Mouse (Mus musculus) forebrain, embryonic 16.5 days (tissue): ENCODE measurements around the gene T2. TPM values are rescaled to one million over a fixed set of nuclear protein-coding genes. Genes with fewer than 3 reads are reported as not detected.

Experiments
- ATAC-seq: fragments of 200-750 bp; cut with Nextera tagmentation; 2 replicates; pipeline ENCODE4 v1.8.0; 2017; ENCODE audit warnings: mild to moderate bottlenecking, moderate library complexity
- H3K27ac ChIP-seq: fragments of 300-500 bp; sonication (generic); 2 replicates; pipeline ENCODE4 v1.5.1; 2014; ENCODE audit warnings: low read length, control low read depth
- H3K27me3 ChIP-seq: fragments of 300-500 bp; sonication (generic); replicated peaks from 2 replicates; pipeline ENCODE4 v1.6.1; 2014; ENCODE audit warnings: low read length; ENCODE audit not compliant: control insufficient read depth, insufficient read depth
- H3K36me3 ChIP-seq: fragments of 300-500 bp; sonication (generic); 2 replicates; pipeline ENCODE4 v1.6.1; 2014; ENCODE audit not compliant: control insufficient read depth, insufficient read depth
- H3K4me1 ChIP-seq: fragments of 300-500 bp; sonication (generic); replicated peaks from 2 replicates; pipeline ENCODE4 v1.6.1; 2014; ENCODE audit warnings: low read length; ENCODE audit not compliant: control insufficient read depth, insufficient read depth
- H3K4me2 ChIP-seq: fragments of 300-500 bp; sonication (generic); 2 replicates; pipeline ENCODE4 v1.6.1; 2014; ENCODE audit warnings: mild to moderate bottlenecking, low read length, control low read depth
- H3K4me3 ChIP-seq: fragments of 300-500 bp; sonication (generic); replicated peaks from 2 replicates; pipeline ENCODE4 v1.5.1; 2014; ENCODE audit warnings: mild to moderate bottlenecking, low read length, control low read depth
- H3K9ac ChIP-seq: fragments of 300-500 bp; sonication (generic); replicated peaks from 2 replicates; pipeline ENCODE4 v1.6.1; 2014; ENCODE audit warnings: low read depth, low read length, control low read depth
- H3K9me3 ChIP-seq: fragments of 300-500 bp; sonication (generic); 2 replicates; pipeline ENCODE4 v1.6.1; 2016; ENCODE audit warnings: low read length; ENCODE audit not compliant: control insufficient read depth
- WGBS: fragments of 180-500 bp; shearing (Covaris S2); extraction: QIAGEN DNeasy Blood & Tissue Kit; methylation state at CpG from one replicate; pipeline ENCODE4 v1.1.7; 2014; 5-methylcytosine and 5-hydroxymethylcytosine counted together
- polyA plus RNA-seq: library from polyadenylated mRNA; unstranded; fragments of >200 nt; fragmentation: Nextera tagmentation; extraction: Ambion mirVana; gene quantifications from 2 replicates; pipeline ENCODE4 v1.2.1, GENCODE M21; 2015

The T2 gene
- polyA plus RNA-seq, 1 experiment from 2014 or later: 0.22 TPM

DNA sequence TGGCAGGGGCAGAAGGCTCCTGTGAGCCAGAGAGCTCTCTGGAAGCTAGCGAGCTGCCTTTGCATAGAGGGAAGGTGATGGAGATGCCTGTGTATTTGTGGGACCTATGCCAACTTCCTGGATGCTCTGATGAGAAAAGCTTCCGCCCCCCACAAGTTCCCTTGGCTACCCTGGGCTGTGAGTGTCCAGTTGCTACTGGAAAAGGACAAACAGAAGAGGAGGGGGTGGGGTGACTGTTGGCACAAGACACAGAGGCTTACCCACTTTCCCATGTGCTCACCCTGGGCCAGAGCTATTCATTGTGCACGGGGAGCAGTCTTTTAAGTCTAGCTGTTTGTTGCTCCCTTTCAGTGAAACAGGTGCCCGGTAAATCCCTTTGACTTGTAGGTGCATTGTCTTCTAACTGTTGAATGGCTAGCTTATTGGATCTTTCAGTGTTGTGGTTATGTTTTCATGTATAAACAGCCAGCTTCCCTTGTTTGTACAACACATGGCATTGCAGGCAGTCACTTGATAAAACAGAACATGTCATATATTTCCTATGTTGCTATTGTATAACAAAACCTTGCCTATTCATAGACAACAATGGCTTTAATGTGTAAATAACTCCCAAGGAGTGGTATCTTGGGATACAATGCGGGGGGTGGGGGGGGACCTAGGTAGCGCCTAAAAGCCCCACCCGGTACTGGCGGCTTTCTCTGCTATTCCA is 16.0 kb upstream of the T2 start:
- Histone ChIP-seq H3K4me1 (peaks cover 30% of the 10 kb centered on the region), H3K36me3 (no peaks in the 10 kb centered on the region), H3K9ac (peak overlapping the region; percentile 92), H3K4me3 (peak overlapping the region; percentile 70), H3K9me3 (no peaks in the 10 kb centered on the region), H3K27me3 (no peaks in the 10 kb centered on the region), H3K4me2 (peak overlapping the region; percentile 91), H3K27ac (peak overlapping the region; percentile 82)
- 9% methylated on average over 8 of the region's 8 CpGs for WGBS
- no peak for ATAC-seq

DNA sequence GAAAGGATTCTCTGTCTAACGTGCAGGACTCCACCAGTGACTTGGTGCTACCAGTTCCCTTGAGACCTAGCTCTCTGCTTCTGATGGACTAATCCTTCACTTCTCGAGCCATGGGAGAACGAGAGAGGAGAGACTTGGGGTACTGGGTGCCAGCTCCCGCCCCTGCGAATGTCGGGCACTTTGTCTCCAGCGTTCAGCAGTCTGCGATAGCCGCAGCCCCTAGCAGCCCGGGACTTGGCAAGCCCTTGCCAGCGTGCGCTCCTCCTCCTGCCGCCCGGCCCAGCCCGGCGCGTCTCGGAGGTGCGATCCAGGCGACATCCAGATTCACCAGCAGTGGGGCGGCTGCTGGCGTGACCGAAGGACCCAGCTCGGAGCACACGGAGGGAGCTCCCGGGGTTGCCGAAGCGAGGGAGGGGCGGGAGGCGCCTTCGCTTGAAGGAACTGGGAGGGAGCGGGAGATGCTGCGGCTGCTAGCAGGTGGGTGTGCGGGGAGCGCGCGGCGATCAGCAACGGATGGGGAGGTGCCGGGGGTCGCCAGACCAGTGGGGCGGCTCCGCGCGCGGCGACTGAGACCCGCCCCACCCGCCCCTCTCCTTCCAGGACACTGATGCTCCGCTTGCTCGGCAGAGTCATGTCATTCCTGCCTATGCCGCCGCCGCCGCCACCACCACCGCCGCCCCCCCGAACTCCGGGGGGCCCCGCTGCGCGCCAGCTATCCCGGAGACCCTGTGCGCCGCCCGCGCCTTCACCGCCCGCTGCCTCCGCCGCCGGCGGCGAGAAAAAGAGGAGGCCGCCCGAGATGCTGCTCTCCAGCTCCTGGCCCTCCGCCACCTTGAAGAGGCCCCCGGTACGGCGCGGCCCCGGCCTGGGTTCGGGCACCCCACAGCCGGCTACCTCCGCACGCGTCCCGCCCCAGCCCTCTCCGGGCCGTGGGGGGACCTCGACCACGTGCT is 15.1 kb upstream of the T2 start:
- H3K4me1 ChIP-seq: peaks cover 30% of the 10 kb centered on the region
- peak overlapping the region; percentile 70 for H3K4me3 ChIP-seq
- no peaks in the 10 kb centered on the region for H3K27me3 ChIP-seq
- H3K36me3 ChIP-seq: no peaks in the 10 kb centered on the region
- peak overlapping the region; percentile 82 for H3K27ac ChIP-seq
- H3K9ac ChIP-seq: peak overlapping the region; percentile 92
- H3K9me3 ChIP-seq: no peaks in the 10 kb centered on the region
- H3K4me2 ChIP-seq: peak overlapping the region; percentile 91
- ATAC-seq: peak; percentile 81
- under 1% methylated on average over 65 of the region's 92 CpGs for WGBS

DNA sequence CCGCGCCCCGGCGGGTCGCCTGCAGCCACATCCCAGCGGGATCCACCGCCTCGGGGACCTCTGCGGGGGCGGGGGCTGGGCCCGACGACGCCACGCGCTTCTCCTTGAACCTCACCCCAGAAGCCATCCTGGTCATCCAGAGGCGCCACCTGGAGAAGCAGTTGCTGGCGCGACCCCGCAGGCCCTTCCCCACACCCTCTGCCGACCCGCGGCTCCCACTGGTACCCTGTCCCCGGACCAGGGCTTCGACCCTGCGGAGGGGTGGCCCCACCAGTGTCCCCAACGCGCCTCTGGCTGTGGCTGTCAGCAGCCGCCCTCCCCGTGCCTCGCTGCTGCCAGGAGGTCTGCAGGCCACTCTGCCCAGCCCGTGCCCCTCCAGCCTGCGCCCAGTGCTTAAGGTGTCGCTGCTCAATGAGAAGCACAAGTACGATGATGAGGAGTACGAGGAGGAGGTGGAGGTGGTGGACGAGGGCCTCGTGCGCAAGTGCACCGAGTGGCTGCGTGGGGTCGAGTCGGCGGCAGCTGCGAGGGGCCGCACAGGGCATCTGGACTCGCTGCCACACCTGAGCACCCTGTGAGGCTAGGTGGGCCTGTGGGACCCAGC is 14.3 kb upstream of the T2 start:
- 9% methylated on average over 44 of the region's 46 CpGs for WGBS
- H3K4me1 ChIP-seq: peaks cover 30% of the 10 kb centered on the region
- ATAC-seq: peak; percentile 5

DNA sequence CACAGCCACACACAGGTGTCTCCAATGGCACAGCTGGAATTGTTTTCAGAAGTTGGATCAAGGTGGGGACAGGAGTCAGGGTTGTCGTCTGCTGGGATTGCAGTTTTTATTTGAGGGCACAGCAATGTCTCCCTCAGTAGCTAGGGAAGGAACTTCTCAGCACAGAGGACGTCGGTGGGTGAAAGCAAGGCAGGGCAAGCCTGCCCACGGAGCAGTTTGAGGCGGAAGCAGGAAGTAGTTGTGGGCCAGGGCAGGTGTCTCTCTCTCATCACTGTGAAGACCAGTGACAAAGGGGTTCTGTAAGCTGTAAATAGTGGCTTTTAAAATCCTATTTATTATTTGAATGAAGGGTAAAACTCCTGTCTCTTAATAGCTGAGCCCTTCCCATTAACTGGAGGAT is 13.1 kb upstream of the T2 start:
- Histone ChIP-seq H3K4me3 (peak overlapping the region; percentile 70), H3K9me3 (no peaks in the 10 kb centered on the region), H3K4me2 (peak overlapping the region; percentile 91), H3K27me3 (no peaks in the 10 kb centered on the region), H3K36me3 (no peaks in the 10 kb centered on the region), H3K4me1 (peaks cover 30% of the 10 kb centered on the region), H3K9ac (no peak overlapping the region), H3K27ac (no peak overlapping the region)
- 43% methylated on average over 5 of the region's 5 CpGs for WGBS
- no peak for ATAC-seq

More for the DNA sequence above, 14.3 kb upstream of the T2 start:
- H3K9me3 ChIP-seq: no peaks in the 10 kb centered on the region
- H3K4me3 ChIP-seq: peak overlapping the region; percentile 70
- H3K36me3 ChIP-seq: no peaks in the 10 kb centered on the region
- H3K27me3 ChIP-seq: no peaks in the 10 kb centered on the region
- peak overlapping the region; percentile 91 for H3K4me2 ChIP-seq
- H3K27ac ChIP-seq: peak overlapping the region; percentile 82; the same call in 1 of the 2 replicates
- H3K9ac ChIP-seq: peak overlapping the region; percentile 92

DNA sequence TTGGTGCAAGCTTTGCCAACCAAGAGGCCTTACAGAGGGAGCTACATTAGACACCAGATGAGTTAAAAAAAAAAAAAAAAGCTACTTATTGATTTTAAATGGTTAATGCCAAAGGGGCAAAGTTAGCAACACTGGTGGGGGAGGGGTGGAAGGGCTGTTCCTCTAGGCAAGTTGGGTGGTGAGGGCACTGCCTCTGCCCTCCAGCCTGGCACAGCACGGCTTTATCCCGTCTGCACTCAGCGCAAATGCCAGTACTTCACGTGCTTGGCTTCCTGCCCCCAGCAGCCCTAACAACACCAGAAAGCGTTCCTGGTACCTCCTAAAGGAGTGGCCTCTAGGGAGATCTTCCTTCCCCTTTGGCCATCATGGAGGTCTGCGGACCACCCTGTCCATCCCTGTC is 12.4 kb upstream of the T2 start:
- WGBS: 71% methylated on average over 6 of the region's 6 CpGs
- no peak overlapping the region for H3K9ac ChIP-seq
- H3K9me3 ChIP-seq: no peaks in the 10 kb centered on the region
- H3K4me1 ChIP-seq: peaks cover 30% of the 10 kb centered on the region
- no peak overlapping the region for H3K4me3 ChIP-seq
- no peak for ATAC-seq
- peak overlapping the region; percentile 14; the same call in 1 of the 2 replicates for H3K4me2 ChIP-seq
- H3K36me3 ChIP-seq: no peaks in the 10 kb centered on the region
- H3K27ac ChIP-seq: no peak overlapping the region
- H3K27me3 ChIP-seq: no peaks in the 10 kb centered on the region

DNA sequence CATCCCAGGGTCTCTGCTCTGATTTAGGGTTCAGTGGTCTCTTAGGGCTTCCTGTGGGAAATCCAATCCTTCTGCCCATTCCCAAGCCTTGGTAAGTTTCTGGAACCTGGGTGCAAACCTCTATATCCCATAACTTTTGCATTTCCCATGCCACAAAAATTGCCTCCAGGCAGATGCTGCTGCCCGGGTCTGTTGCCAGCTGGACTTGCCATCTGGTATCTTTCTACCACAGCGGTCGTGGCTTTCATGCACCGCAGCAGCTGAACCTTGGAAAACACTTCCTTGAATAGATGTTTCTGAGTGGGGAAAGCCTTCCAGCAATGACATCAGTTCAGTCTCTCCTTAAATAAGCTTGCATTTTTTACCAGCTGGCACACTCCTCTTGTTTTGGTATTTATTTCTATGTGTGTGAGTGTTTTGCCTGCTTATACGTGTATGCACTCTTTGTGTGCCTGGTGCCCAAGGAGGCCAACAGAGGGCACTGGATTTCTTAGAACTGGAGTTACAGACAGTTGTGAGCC is 8.0 kb upstream of the T2 start:
- Histone ChIP-seq H3K4me2 (no peak overlapping the region), H3K9ac (no peak overlapping the region), H3K9me3 (no peaks in the 10 kb centered on the region), H3K36me3 (no peaks in the 10 kb centered on the region), H3K27ac (no peak overlapping the region), H3K27me3 (no peaks in the 10 kb centered on the region), H3K4me1 (peaks cover 4% of the 10 kb centered on the region), H3K4me3 (no peak overlapping the region)
- WGBS: 45% methylated on average over 5 of the region's 5 CpGs
- ATAC-seq: no peak

DNA sequence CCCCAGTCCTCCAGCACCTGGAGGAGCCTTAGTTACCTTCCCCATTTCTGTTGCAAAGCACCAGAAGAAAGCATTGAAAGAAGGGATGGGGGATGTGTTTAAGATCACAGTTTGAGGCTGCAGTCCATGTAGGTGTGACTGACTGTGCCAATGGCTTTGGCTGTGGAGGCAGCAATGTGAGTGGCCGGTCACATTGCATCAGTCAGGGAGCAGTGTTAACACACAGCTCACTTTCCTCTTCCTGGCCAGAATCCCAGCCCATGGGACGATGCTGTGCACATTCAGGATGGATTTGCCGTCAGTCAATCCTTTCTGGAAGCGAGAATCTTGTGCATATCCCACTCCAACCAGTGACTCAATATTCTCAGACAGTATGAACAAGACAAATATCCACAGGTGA is 6.9 kb upstream of the T2 start:
- Histone ChIP-seq H3K4me2 (no peak overlapping the region), H3K27ac (no peak overlapping the region), H3K9me3 (no peaks in the 10 kb centered on the region), H3K4me3 (no peak overlapping the region), H3K9ac (no peak overlapping the region), H3K36me3 (no peaks in the 10 kb centered on the region), H3K27me3 (no peaks in the 10 kb centered on the region), H3K4me1 (no peaks in the 10 kb centered on the region)
- WGBS: 87% methylated on average over 4 of the region's 4 CpGs
- no peak for ATAC-seq

DNA sequence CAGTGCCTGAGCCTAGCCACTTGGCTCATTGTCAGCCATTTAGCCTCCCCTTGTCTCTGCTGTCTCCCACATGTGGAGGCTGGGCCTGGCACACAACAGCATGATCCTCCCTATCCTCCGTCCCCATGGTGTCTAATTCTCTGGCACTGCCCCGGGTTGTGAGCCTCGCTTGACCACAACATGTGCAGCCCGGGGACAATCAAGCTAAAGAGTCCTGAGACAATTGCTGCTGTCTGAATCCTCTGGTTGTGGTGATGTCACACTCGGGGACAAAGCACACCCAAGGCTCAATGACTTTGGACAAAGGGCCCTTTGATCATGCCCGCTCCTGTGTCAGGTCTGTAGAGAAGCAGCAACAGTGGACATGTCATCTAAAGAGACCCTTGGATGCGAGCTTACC is 4.7 kb upstream of the T2 start:
- ATAC-seq: no peak
- WGBS: 28% methylated on average over 7 of the region's 7 CpGs
- Histone ChIP-seq H3K9ac (no peak overlapping the region), H3K27me3 (no peaks in the 10 kb centered on the region), H3K9me3 (no peaks in the 10 kb centered on the region), H3K27ac (no peak overlapping the region), H3K4me1 (no peaks in the 10 kb centered on the region), H3K4me2 (no peak overlapping the region), H3K36me3 (no peaks in the 10 kb centered on the region), H3K4me3 (no peak overlapping the region)

DNA sequence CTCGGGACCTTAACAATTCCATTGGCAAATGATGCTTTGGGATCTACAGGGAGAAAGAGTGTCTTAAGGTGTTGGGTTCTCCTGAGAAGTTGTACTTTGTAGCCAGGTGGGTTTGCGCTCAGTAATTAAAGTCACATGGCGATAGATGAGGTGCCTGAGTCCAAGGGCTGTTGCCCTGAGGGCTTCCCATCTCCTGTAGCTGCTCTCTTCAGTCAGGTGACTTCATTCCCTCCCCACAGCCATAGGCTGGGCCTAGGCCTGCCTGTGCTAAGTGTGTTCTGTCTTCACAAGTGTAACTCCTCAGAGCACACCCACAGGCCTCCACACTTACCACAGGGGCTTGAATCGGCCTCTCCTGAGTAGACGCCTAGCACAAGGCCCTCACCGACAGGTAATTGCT is 1.7 kb downstream of the T2 start:
- no peak for ATAC-seq
- H3K36me3 ChIP-seq: no peaks in the 10 kb centered on the region
- H3K4me2 ChIP-seq: no peak overlapping the region
- peaks cover 8% of the 10 kb centered on the region for H3K4me1 ChIP-seq
- no peaks in the 10 kb centered on the region for H3K27me3 ChIP-seq
- H3K27ac ChIP-seq: no peak overlapping the region
- no peak overlapping the region for H3K4me3 ChIP-seq
- no peak overlapping the region for H3K9ac ChIP-seq
- H3K9me3 ChIP-seq: no peaks in the 10 kb centered on the region
- 90% methylated on average over 6 of the region's 6 CpGs for whole genome bisulfite sequencing
